Mouse (Mus musculus) kidney, postnatal 25 days (tissue): Measurements from ENCODE around the gene Tor3a.
"Not testable (repeated sequence)": the region's sequence is repeated elsewhere in the genome, so short reads cannot be mapped to it uniquely, and the experiment has no call there.

Experiments
- DNase-seq, 2 experiments: peaks; one replicate each; pipeline ENCODE4 v3.0.0; 2021; ENCODE audit warnings: mixed read lengths in 2 of 2

Tor3a gene

GRCm38 (mm10) chr1:156669208-156669983 is 4.8 kb downstream of the Tor3a start:
- no peak for DNase-seq

GRCm38 (mm10) chr1:156668602-156669001 is 5.6 kb downstream of the Tor3a start:
- peak; percentile 21 to 58 for DNase-seq

GRCm38 (mm10) chr1:156667141-156667926 is 6.8 kb downstream of the Tor3a start:
- no peak for DNase-seq

GRCm38 (mm10) chr1:156665777-156666176 is 8.4 kb downstream of the Tor3a start:
- DNase-seq, result no peak

GRCm38 (mm10) chr1:156660660-156661236 is 13.4 kb downstream of the Tor3a start:
- not testable (repeated sequence) for DNase-seq

- DNase-seq, result peak in 1 of 2 experiments; percentile 19
Observed at GRCm38 (mm10) chr1:156659906-156660659, 14.1 kb downstream of the Tor3a start.

GRCm38 (mm10) chr1:156658676-156659075 is 15.5 kb downstream of the Tor3a start:
- peak in 1 of 2 experiments; percentile 33 for DNase-seq

GRCm38 (mm10) chr1:156657523-156657922 is 16.6 kb downstream of the Tor3a start:
- peak; percentile 24 to 72 for DNase-seq

GRCm38 (mm10) chr1:156654735-156655530 is 19.2 kb downstream of the Tor3a start:
- no peak for DNase-seq

- DNase-seq, result no peak
Observed at GRCm38 (mm10) chr1:156652189-156652822, 21.9 kb downstream of the Tor3a start.

GRCm38 (mm10) chr1:156650631-156651030 is 23.5 kb downstream of the Tor3a start:
- DNase-seq, result no peak

- DNase-seq, result no peak
Observed at GRCm38 (mm10) chr1:156648705-156649104, 25.5 kb downstream of the Tor3a start.

- DNase-seq, result no peak
Observed at GRCm38 (mm10) chr1:156645971-156646370, 28.2 kb downstream of the Tor3a start.

GRCm38 (mm10) chr1:156644780-156645523 is 29.2 kb downstream of the Tor3a start:
- peak in 1 of 2 experiments; percentile 45 for DNase-seq

- DNase-seq, result no peak
Observed at GRCm38 (mm10) chr1:156644061-156644460, 30.1 kb downstream of the Tor3a start.

GRCm38 (mm10) chr1:156642813-156643212 is 31.3 kb downstream of the Tor3a start:
- no peak for DNase-seq

- no peak for DNase-seq
Observed at GRCm38 (mm10) chr1:156641808-156642207, 32.3 kb downstream of the Tor3a start.

GRCm38 (mm10) chr1:156640577-156640976 is 33.6 kb downstream of the Tor3a start:
- DNase-seq, result no peak

- DNase-seq, result no peak
Observed at GRCm38 (mm10) chr1:156639455-156639854, 34.7 kb downstream of the Tor3a start.

GRCm38 (mm10) chr1:156635148-156635547 is 39.0 kb downstream of the Tor3a start:
- no peak for DNase-seq

- DNase-seq, result peak; percentile 42 to 51
Observed at GRCm38 (mm10) chr1:156633095-156633494, 41.1 kb downstream of the Tor3a start.
